Mouse (Mus musculus) layer of hippocampus, adult 2 months (tissue): ENCODE results near the gene Sgce. TPM values are rescaled to one million over a fixed set of nuclear protein-coding genes. Genes with fewer than 3 reads are reported as not detected.
A peak's percentile ranks its signal among the peaks of the same experiment; 100 is the strongest.
"Not testable (repeated sequence)": the region's sequence is repeated elsewhere in the genome, so short reads cannot be mapped to it uniquely, and the experiment has no call there.

Experiments
- DNase-seq, 2 experiments: peaks; one replicate each; pipeline ENCODE4 v3.0.0; 2022; ENCODE audit warnings: low spot score in 2 of 2
- H3K27ac ChIP-seq: fragments of 200-600 bp; 2 replicates; pipeline ENCODE4 v1.8.1; 2022
- H3K4me3 ChIP-seq: fragments of 200-600 bp; 2 replicates; pipeline ENCODE4 v1.8.1; 2022; ENCODE audit warnings: mild to moderate bottlenecking
- CTCF ChIP-seq: fragments of 200-600 bp; conservative IDR thresholded peaks from 2 replicates; pipeline ENCODE4 v1.8.1; 2022; ENCODE audit warnings: antibody characterized with exemption, mild to moderate bottlenecking, moderate library complexity
- total RNA-seq, 2 experiments: library from RNA; stranded (reverse); gene quantifications; 2 replicates each; pipeline ENCODE4 v1.2.3; 2021

Gene Sgce
- total RNA-seq, 2 experiments from 2014 or later, result 32.2 to 34.3 TPM

DNA sequence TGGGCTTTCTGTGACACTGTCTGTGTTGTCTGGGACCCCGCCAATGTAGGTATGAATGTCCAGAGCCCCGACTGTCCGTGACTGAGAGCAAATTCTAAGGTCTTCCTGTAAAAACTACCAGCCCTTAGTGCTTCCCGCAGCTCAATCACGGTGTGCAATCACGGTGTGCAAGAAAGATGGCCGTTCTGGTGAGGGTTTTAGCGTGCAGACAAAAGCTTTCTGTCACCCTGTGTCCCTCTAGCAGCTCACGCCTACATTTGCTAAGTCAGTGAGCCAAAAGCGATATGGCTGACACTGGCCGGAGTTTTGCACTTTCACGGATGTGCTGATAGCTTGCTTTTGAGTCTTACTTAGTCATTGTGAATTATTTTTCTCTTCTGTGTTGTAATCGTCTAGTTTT lies 88.1 kb downstream of the Sgce start:
- no peak for DNase-seq
- H3K27ac ChIP-seq, result no peak overlapping the region
- H3K4me3 ChIP-seq, result no peak overlapping the region
- no peak for TF ChIP-seq CTCF

DNA sequence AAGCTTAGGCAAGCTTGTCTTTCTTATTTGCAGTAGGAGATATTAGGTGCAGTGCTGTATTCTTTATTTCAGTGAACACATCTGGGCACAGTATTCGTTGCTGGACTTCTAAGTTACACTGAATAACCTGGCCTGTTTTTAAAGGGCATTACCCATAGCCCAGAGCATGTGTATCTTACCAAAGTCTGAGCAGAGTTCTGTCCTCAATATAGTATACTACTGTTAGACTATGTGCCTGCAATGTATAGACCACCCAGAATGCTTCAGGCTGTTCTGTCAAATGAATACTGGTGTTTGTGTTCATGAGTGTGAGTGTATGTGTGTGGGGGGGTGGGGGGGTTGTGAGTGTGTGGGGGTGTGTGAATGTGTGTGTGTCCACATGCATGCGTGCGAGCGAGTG lies 91.1 kb downstream of the Sgce start:
- no peak for DNase-seq
- no peak overlapping the region for H3K27ac ChIP-seq
- H3K4me3 ChIP-seq, result no peak overlapping the region
- no peak for TF ChIP-seq CTCF

DNA sequence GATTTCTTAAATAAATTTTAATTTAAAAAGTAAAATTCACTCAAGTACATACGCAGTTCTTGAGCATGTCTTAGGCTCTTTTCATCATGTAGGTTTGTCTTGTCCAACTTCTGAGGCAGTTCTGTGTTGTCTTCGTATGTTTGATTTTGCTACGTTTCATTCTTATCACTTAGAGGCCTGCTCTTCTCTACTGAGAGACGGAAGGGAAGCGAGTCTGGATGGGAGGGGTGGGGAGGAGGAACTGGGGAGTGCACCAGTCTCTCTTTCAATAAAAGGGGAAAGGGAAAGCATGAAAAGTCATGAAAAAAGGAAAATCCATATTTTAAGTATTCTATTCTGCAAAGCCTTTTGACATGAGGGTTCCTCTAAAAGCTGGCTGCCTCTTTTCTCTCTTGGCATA lies 91.5 kb downstream of the Sgce start:
- no peak for TF ChIP-seq CTCF
- no peak for DNase-seq
- H3K27ac ChIP-seq, result no peak overlapping the region
- H3K4me3 ChIP-seq, result no peak overlapping the region

DNA sequence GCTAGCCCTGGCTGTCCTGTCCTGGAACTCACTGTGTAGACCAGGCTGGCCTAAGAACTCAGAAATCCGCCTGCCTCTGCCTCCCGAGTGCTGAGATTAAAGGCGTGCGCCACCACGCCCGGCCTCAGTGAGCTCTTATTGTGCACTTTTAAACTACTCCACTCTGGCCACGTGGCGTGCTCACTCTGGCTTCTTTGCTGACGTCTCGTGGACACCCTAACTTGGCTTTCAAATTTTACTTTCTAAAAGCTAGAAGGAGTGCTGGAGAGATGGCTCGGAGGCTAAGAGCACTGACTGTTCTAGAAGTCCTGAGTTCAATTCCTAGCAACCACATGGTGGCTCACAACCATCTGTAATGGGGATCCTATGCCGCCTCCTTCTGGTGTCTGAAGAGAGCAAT lies 93.3 kb downstream of the Sgce start:
- H3K4me3 ChIP-seq, H3K27ac ChIP-seq, DNase-seq: not testable (repeated sequence)

DNA sequence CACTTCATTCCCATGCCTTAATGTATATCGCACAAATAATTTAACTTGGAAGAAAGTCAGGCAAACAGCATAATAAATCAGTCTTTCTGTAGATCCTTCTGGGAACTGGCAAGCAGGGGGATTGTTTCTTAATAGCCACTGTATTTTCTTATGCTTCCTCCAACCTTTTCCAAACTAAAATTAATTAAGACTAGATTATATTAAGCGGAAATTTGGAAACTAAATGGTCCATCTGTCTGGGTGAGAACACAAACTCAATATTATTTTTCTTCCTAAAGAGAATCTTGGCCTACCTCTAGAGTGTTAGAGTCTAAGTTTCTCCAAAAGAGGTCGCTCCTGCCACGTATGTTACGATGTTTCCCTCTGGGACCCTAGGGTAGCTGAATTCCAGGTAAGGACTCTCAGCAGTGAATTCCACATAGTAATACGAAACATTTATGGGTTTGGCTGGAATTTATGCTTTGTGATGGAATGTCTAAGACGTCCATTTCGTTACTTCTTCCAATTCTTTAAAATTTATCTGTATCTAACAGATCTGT lies 94.3 kb downstream of the Sgce start:
- DNase-seq, result no peak
- peak; percentile 62 for TF ChIP-seq CTCF
- Histone ChIP-seq H3K27ac (no peak overlapping the region), H3K4me3 (no peak overlapping the region)

DNA sequence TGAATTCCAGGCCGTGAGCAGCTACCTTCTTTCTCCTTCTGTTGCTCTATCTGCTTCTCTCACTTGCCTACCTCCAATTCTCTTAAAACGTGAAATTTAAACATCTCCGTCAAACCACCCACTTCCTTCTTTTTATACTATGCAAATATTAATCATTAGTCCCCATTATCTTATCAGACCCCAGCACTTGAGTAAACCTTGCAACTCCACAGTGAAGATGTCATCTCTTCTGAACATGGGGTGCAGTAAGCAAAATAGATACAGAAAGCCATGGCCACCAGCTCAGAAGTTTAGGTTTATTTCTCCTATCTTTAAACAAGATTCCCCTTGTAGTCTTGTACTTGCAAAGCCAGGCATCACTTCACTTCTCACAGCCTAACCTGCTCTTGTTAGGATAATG lies 99.7 kb downstream of the Sgce start:
- no peak overlapping the region for H3K27ac ChIP-seq
- no peak for DNase-seq
- no peak overlapping the region for H3K4me3 ChIP-seq
- TF ChIP-seq CTCF, result no peak

DNA sequence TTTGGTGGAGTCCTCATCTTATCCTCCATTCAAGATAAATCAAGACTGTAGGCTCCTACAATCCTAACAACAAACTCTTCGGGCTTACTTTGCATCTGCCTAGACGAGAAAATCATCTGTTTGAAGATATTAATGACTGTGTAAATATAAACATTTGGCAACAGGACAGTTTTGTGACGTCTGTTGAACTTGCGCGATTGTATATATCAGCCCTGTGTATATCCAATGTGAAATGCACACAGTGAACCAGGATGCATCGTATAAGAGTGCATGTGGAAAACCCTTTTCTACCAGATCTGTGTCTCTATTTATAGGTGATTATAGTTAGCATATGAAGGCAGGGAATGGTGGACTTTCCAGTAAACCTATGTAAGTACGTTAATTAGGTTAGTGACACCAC lies 104.9 kb downstream of the Sgce start:
- H3K27ac ChIP-seq, result no peak overlapping the region
- H3K4me3 ChIP-seq, result no peak overlapping the region
- DNase-seq, result no peak
- no peak for TF ChIP-seq CTCF

DNA sequence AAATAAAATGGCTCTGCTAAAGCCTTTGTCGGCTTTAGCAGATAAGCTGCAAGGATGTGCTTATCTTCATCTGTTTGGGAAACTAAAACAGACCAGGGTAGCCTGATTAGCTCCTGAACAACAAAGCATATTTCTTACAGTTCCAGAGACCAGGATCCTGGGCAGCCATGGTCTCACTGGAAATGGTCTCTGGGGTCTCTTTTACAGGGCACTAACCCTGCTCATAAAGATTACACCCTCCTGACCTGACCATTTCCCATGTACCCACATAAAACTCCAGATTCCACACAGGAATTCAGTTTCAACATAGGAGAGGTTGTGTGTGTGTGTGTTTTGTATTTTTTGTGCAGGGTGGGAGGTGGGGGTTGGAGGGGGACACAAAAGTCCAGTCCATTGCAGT lies 112.2 kb downstream of the Sgce start:
- no peak for DNase-seq
- TF ChIP-seq CTCF, result no peak

DNA sequence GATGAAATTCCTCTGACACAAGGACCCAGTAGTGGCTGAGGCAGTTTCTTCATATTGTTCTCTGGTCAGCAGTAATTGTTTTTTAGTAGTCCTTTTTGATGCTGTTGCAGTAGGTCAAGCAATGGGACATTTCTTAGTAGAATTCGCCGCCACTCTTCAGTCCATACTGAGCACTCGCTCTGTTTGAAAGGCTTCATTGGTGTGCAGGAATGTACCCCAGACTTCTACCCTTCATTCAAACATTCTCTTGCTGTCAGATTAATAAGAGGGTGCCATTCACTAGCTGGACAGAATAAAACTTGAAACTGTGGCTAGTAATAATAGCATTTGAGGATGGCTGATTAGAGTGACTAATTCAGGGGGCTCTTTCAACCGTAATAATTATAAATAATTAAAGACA lies 113.8 kb downstream of the Sgce start:
- H3K27ac ChIP-seq, result no peak overlapping the region
- DNase-seq, result no peak
- H3K4me3 ChIP-seq, result no peak overlapping the region
- no peak for TF ChIP-seq CTCF

More for the DNA sequence above, 112.2 kb downstream of the Sgce start:
- no peak overlapping the region for H3K4me3 ChIP-seq
- no peak overlapping the region for H3K27ac ChIP-seq

DNA sequence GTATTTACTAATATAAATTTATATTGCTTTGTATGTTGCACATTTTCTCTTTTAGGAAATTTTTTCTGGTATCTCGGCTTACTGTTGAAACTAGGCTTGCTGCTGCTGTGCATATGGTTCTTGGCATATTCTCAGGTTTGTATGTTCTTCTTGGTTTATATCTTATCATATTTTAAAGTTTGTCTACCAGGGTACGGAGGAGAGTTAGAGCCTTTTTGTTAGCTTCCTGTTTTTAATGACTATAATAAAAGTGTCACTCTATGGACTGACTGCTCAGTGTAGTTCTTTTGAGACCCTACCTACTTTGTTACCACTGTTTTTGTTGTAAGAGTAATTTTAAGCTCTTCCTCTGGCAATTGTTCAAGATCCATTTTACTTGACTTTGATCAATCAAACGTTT lies 115.5 kb downstream of the Sgce start:
- TF ChIP-seq CTCF, result no peak
- Histone ChIP-seq H3K4me3 (no peak overlapping the region), H3K27ac (no peak overlapping the region)
- DNase-seq, result no peak

Other genes starting within 250 kb of the Sgce start
- 10 to 100 TPM; 11.0 to 18.3 TPM for gene Col1a2, start 242.4 kb downstream of the Sgce start, total RNA-seq
- 10 to 100 TPM; 48.8 to 49.5 TPM for gene Casd1, start 146.4 kb downstream of the Sgce start, total RNA-seq
- gene Peg10, start 99 bp upstream of the Sgce start, total RNA-seq, result 1 to 10 TPM; 7.0 to 7.8 TPM
- 100 to 1,000 TPM; 171 TPM for gene Ppp1r9a, start 155.7 kb upstream of the Sgce start, total RNA-seq